Mouse (Mus musculus): ENCODE results near the gene Rif1. TPM values are rescaled to one million over a fixed set of nuclear protein-coding genes. Genes with fewer than 3 reads are reported as not detected.

The Rif1 gene
- 16.1 and 17.3 TPM in 2 replicates for polyA plus RNA-seq (2015; fragmentation: Nextera tagmentation; extraction: Ambion mirVana)

- peaks cover 11% of the 10 kb centered on the region; the same call in 1 of the 2 replicates for H3K36me3 ChIP-seq (ENCODE audit: control insufficient read depth, insufficient read depth, low read length)
- peak within 1 kb of the TSS; percentile 90 for H3K9ac ChIP-seq (ENCODE audit: low read length)
- WGBS: 2% methylated on average over 70 of the region's 72 CpGs
- no peaks in the 10 kb centered on the region for H3K27me3 ChIP-seq (ENCODE audit: control insufficient read depth, insufficient read depth, low read length)
- peak within 1 kb of the TSS; percentile 94 for H3K27ac ChIP-seq (ENCODE audit: low read length)
- peaks cover 4% of the 10 kb centered on the region for H3K4me1 ChIP-seq (ENCODE audit: control insufficient read depth, insufficient read depth, low read length)
- H3K4me3 ChIP-seq (replicated peaks; ENCODE audit: low read length): peak within 1 kb of the TSS; percentile 84
- H3K9me3 ChIP-seq (replicated peaks; ENCODE audit: control insufficient read depth, low read length): no peaks in the 10 kb centered on the region
- peak; percentile 95 for ATAC-seq (ENCODE audit: insufficient read depth, low FRiP score)
- H3K4me2 ChIP-seq (ENCODE audit: low read depth, low read length): peak within 1 kb of the TSS; percentile 68
These were observed at the start of gene Rif1 for GRCm38 (mm10) chr2:52072491-52073140. TSS of gene Rif1 (plus strand) at chr2:52072832.

- Histone ChIP-seq H3K36me3 (ENCODE audit: control insufficient read depth, insufficient read depth, low read length) (no peaks in the 10 kb centered on the region), H3K4me3 (replicated peaks; ENCODE audit: low read length) (no peak overlapping the region), H3K4me2 (ENCODE audit: low read depth, low read length) (no peak overlapping the region), H3K4me1 (ENCODE audit: control insufficient read depth, insufficient read depth, low read length) (no peaks in the 10 kb centered on the region), H3K9me3 (replicated peaks; ENCODE audit: control insufficient read depth, low read length) (0 out of 2 replicates have a peak, but pooled peaks cover 3% of the 10 kb centered on the region), H3K27me3 (ENCODE audit: control insufficient read depth, insufficient read depth, low read length) (no peaks in the 10 kb centered on the region), H3K27ac (ENCODE audit: low read length) (no peak overlapping the region), H3K9ac (ENCODE audit: low read length) (no peak overlapping the region)
- no peak for ATAC-seq (ENCODE audit: insufficient read depth, low FRiP score)
- WGBS: 79% methylated on average over 4 of the region's 4 CpGs
These were observed 45.6 kb upstream of the Rif1 start for GRCm38 (mm10) chr2:52027061-52027460.

GRCm38 (mm10) chr2:52029426-52029825, 43.2 kb upstream of the Rif1 start:
- WGBS: 81% methylated on average over 3 of the region's 3 CpGs
- Histone ChIP-seq H3K4me2 (ENCODE audit: low read depth, low read length) (no peak overlapping the region), H3K36me3 (ENCODE audit: control insufficient read depth, insufficient read depth, low read length) (no peaks in the 10 kb centered on the region), H3K9ac (ENCODE audit: low read length) (no peak overlapping the region), H3K27ac (ENCODE audit: low read length) (no peak overlapping the region), H3K4me1 (ENCODE audit: control insufficient read depth, insufficient read depth, low read length) (no peaks in the 10 kb centered on the region), H3K9me3 (replicated peaks; ENCODE audit: control insufficient read depth, low read length) (0 out of 2 replicates have a peak, but pooled peaks cover 3% of the 10 kb centered on the region), H3K27me3 (ENCODE audit: control insufficient read depth, insufficient read depth, low read length) (no peaks in the 10 kb centered on the region), H3K4me3 (replicated peaks; ENCODE audit: low read length) (no peak overlapping the region)
- ATAC-seq (ENCODE audit: insufficient read depth, low FRiP score): no peak

- no peaks in the 10 kb centered on the region for H3K27me3 ChIP-seq (ENCODE audit: control insufficient read depth, insufficient read depth, low read length)
- ATAC-seq (ENCODE audit: insufficient read depth, low FRiP score): no peak
- 0 out of 2 replicates have a peak, but pooled peaks cover 3% of the 10 kb centered on the region for H3K9me3 ChIP-seq (replicated peaks; ENCODE audit: control insufficient read depth, low read length)
- no peak overlapping the region for H3K9ac ChIP-seq (ENCODE audit: low read length)
- WGBS: 74% methylated on average over 4 of the region's 4 CpGs
- no peaks in the 10 kb centered on the region for H3K4me1 ChIP-seq (ENCODE audit: control insufficient read depth, insufficient read depth, low read length)
- H3K27ac ChIP-seq (ENCODE audit: low read length): no peak overlapping the region
- H3K4me2 ChIP-seq (ENCODE audit: low read depth, low read length): no peak overlapping the region
- H3K36me3 ChIP-seq (ENCODE audit: control insufficient read depth, insufficient read depth, low read length): no peaks in the 10 kb centered on the region
- no peak overlapping the region for H3K4me3 ChIP-seq (replicated peaks; ENCODE audit: low read length)
These were observed 41.1 kb upstream of the Rif1 start for GRCm38 (mm10) chr2:52031491-52031890.

GRCm38 (mm10) chr2:52034601-52035000, 38.0 kb upstream of the Rif1 start:
- WGBS: 84% methylated on average over 4 of the region's 4 CpGs
- Histone ChIP-seq H3K4me2 (ENCODE audit: low read depth, low read length) (no peak overlapping the region), H3K9ac (ENCODE audit: low read length) (no peak overlapping the region), H3K27me3 (ENCODE audit: control insufficient read depth, insufficient read depth, low read length) (no peaks in the 10 kb centered on the region), H3K4me3 (replicated peaks; ENCODE audit: low read length) (no peak overlapping the region), H3K27ac (ENCODE audit: low read length) (no peak overlapping the region), H3K9me3 (replicated peaks; ENCODE audit: control insufficient read depth, low read length) (no peaks in the 10 kb centered on the region), H3K36me3 (ENCODE audit: control insufficient read depth, insufficient read depth, low read length) (no peaks in the 10 kb centered on the region), H3K4me1 (ENCODE audit: control insufficient read depth, insufficient read depth, low read length) (no peaks in the 10 kb centered on the region)
- ATAC-seq (ENCODE audit: insufficient read depth, low FRiP score): no peak

- Histone ChIP-seq H3K27ac (ENCODE audit: low read length) (no peak overlapping the region), H3K9ac (ENCODE audit: low read length) (no peak overlapping the region), H3K4me2 (ENCODE audit: low read depth, low read length) (no peak overlapping the region), H3K4me3 (replicated peaks; ENCODE audit: low read length) (no peak overlapping the region), H3K36me3 (ENCODE audit: control insufficient read depth, insufficient read depth, low read length) (no peaks in the 10 kb centered on the region), H3K4me1 (ENCODE audit: control insufficient read depth, insufficient read depth, low read length) (no peaks in the 10 kb centered on the region), H3K27me3 (ENCODE audit: control insufficient read depth, insufficient read depth, low read length) (no peaks in the 10 kb centered on the region), H3K9me3 (replicated peaks; ENCODE audit: control insufficient read depth, low read length) (no peaks in the 10 kb centered on the region)
- 61% methylated on average over 4 of the region's 4 CpGs for WGBS
- no peak for ATAC-seq (ENCODE audit: insufficient read depth, low FRiP score)
These were observed 37.5 kb upstream of the Rif1 start for GRCm38 (mm10) chr2:52035144-52035543.

- WGBS: 47% methylated on average over 11 of the region's 11 CpGs
- ATAC-seq (ENCODE audit: insufficient read depth, low FRiP score): no peak
- H3K9ac ChIP-seq (ENCODE audit: low read length): no peak overlapping the region
These were observed 35.6 kb upstream of the Rif1 start for GRCm38 (mm10) chr2:52036929-52037595.

GRCm38 (mm10) chr2:52037882-52038281, 34.8 kb upstream of the Rif1 start, which contains the start of gene Tnfaip6:
TSS of gene Tnfaip6 (plus strand) at chr2:52038009.
- under 1% methylated on average over 17 of the region's 17 CpGs for WGBS
- Histone ChIP-seq H3K36me3 (ENCODE audit: control insufficient read depth, insufficient read depth, low read length) (no peaks in the 10 kb centered on the region), H3K27me3 (ENCODE audit: control insufficient read depth, insufficient read depth, low read length) (no peaks in the 10 kb centered on the region), H3K9me3 (replicated peaks; ENCODE audit: control insufficient read depth, low read length) (no peaks in the 10 kb centered on the region), H3K27ac (ENCODE audit: low read length) (no peak within 1 kb of the TSS), H3K4me1 (ENCODE audit: control insufficient read depth, insufficient read depth, low read length) (no peaks in the 10 kb centered on the region), H3K4me3 (replicated peaks; ENCODE audit: low read length) (peak within 1 kb of the TSS; percentile 46), H3K9ac (ENCODE audit: low read length) (peak within 1 kb of the TSS; percentile 37), H3K4me2 (ENCODE audit: low read depth, low read length) (peak within 1 kb of the TSS; percentile 69)
- ATAC-seq (ENCODE audit: insufficient read depth, low FRiP score): no peak

More at GRCm38 (mm10) chr2:52036929-52037595, 35.6 kb upstream of the Rif1 start:
- Histone ChIP-seq H3K4me1 (ENCODE audit: control insufficient read depth, insufficient read depth, low read length) (no peaks in the 10 kb centered on the region), H3K4me2 (ENCODE audit: low read depth, low read length) (peak overlapping the region; percentile 69), H3K36me3 (ENCODE audit: control insufficient read depth, insufficient read depth, low read length) (no peaks in the 10 kb centered on the region), H3K9me3 (replicated peaks; ENCODE audit: control insufficient read depth, low read length) (no peaks in the 10 kb centered on the region), H3K27ac (ENCODE audit: low read length) (no peak overlapping the region), H3K4me3 (replicated peaks; ENCODE audit: low read length) (peak overlapping the region; percentile 46; the same call in 1 of the 2 replicates), H3K27me3 (ENCODE audit: control insufficient read depth, insufficient read depth, low read length) (no peaks in the 10 kb centered on the region)

GRCm38 (mm10) chr2:52038558-52038957, 34.1 kb upstream of the Rif1 start:
- ATAC-seq (ENCODE audit: insufficient read depth, low FRiP score): no peak
- Histone ChIP-seq H3K36me3 (ENCODE audit: control insufficient read depth, insufficient read depth, low read length) (no peaks in the 10 kb centered on the region), H3K27ac (ENCODE audit: low read length) (no peak overlapping the region), H3K4me2 (ENCODE audit: low read depth, low read length) (peak overlapping the region; percentile 69), H3K9ac (ENCODE audit: low read length) (no peak overlapping the region), H3K27me3 (ENCODE audit: control insufficient read depth, insufficient read depth, low read length) (no peaks in the 10 kb centered on the region), H3K4me1 (ENCODE audit: control insufficient read depth, insufficient read depth, low read length) (no peaks in the 10 kb centered on the region), H3K4me3 (replicated peaks; ENCODE audit: low read length) (peak overlapping the region; percentile 25), H3K9me3 (replicated peaks; ENCODE audit: control insufficient read depth, low read length) (no peaks in the 10 kb centered on the region)
- WGBS: 57% methylated on average over 5 of the region's 5 CpGs

Measured in stomach, embryonic 16.5 days (tissue).